Mouse (Mus musculus) forebrain, embryonic 13.5 days (tissue): ENCODE measurements around the gene Shisa6. TPM values are rescaled to one million over a fixed set of nuclear protein-coding genes. Genes with fewer than 3 reads are reported as not detected.
A peak's percentile ranks its signal among the peaks of the same experiment; 100 is the strongest.

Source experiments
- ATAC-seq: fragments of 200-750 bp; cut with Nextera tagmentation; 2 replicates; pipeline ENCODE4 v1.8.0; 2017
- H3K27ac ChIP-seq: fragments of 300-500 bp; sonication (generic); 2 replicates; pipeline ENCODE4 v1.5.1; 2015; ENCODE audit warnings: inconsistent platforms, mild to moderate bottlenecking, moderate library complexity
- H3K27me3 ChIP-seq: fragments of 300-500 bp; sonication (generic); 2 replicates; pipeline ENCODE4 v1.6.1; 2015; ENCODE audit warnings: mild to moderate bottlenecking, inconsistent platforms
- H3K36me3 ChIP-seq: fragments of 300-500 bp; sonication (generic); 2 replicates; pipeline ENCODE4 v1.6.1; 2015; ENCODE audit warnings: mild to moderate bottlenecking, inconsistent platforms; ENCODE audit not compliant: poor library complexity, severe bottlenecking
- H3K4me1 ChIP-seq: fragments of 300-500 bp; sonication (generic); 2 replicates; pipeline ENCODE4 v1.6.1; 2015; ENCODE audit warnings: inconsistent platforms
- H3K4me2 ChIP-seq: fragments of 300-500 bp; sonication (generic); 2 replicates; pipeline ENCODE4 v1.6.1; 2015; ENCODE audit warnings: inconsistent platforms, mild to moderate bottlenecking, moderate library complexity
- H3K4me3 ChIP-seq: fragments of 300-500 bp; sonication (generic); 2 replicates; pipeline ENCODE4 v1.5.1; 2015; ENCODE audit warnings: mild to moderate bottlenecking, inconsistent platforms
- H3K9ac ChIP-seq: fragments of 300-500 bp; sonication (generic); 2 replicates; pipeline ENCODE4 v1.6.1; 2015; ENCODE audit warnings: mild to moderate bottlenecking, inconsistent platforms
- H3K9me3 ChIP-seq: fragments of 300-500 bp; sonication (generic); replicated peaks from 2 replicates; pipeline ENCODE4 v1.6.1; 2016; ENCODE audit warnings: inconsistent platforms
- WGBS: fragments of 180-500 bp; shearing (Covaris S2); methylation state at CpG from one replicate; pipeline ENCODE4 v1.1.7; 2015; 5-methylcytosine and 5-hydroxymethylcytosine counted together
- polyA plus RNA-seq: library from polyadenylated mRNA; unstranded; fragments of >200 nt; fragmentation: Nextera tagmentation; extraction: Ambion mirVana; gene quantifications from 2 replicates; pipeline ENCODE4 v1.2.1, GENCODE M21; 2015

Shisa6 gene
- polyA plus RNA-seq, 1 experiment from 2014 or later: 1.7 TPM

GRCm38 (mm10) chr11:66304396-66304795 is 221.4 kb downstream of the Shisa6 start:
- peaks cover 3% of the 10 kb centered on the region; the same call in 1 of the 2 replicates for H3K4me1 ChIP-seq
- H3K4me2 ChIP-seq: no peak overlapping the region
- no peak overlapping the region for H3K4me3 ChIP-seq
- no peaks in the 10 kb centered on the region for H3K27me3 ChIP-seq
- WGBS: 71% methylated on average over 1 of the region's 1 CpGs
- H3K27ac ChIP-seq: no peak overlapping the region
- ATAC-seq: no peak
- H3K36me3 ChIP-seq: no peaks in the 10 kb centered on the region
- no peak overlapping the region for H3K9ac ChIP-seq
- H3K9me3 ChIP-seq: no peaks in the 10 kb centered on the region

- no peaks in the 10 kb centered on the region for H3K27me3 ChIP-seq
- H3K9me3 ChIP-seq: no peaks in the 10 kb centered on the region
- H3K36me3 ChIP-seq: no peaks in the 10 kb centered on the region
- no peak overlapping the region for H3K9ac ChIP-seq
- H3K4me1 ChIP-seq: peaks cover 20% of the 10 kb centered on the region
- peak overlapping the region; percentile 78 for H3K27ac ChIP-seq
- ATAC-seq: no peak
- WGBS: 100% methylated on average over 2 of the region's 2 CpGs
- H3K4me2 ChIP-seq: no peak overlapping the region
- H3K4me3 ChIP-seq: no peak overlapping the region
Observed at GRCm38 (mm10) chr11:66274707-66275081, 251.1 kb downstream of the Shisa6 start.

GRCm38 (mm10) chr11:66273904-66274706 is 251.7 kb downstream of the Shisa6 start:
- Histone ChIP-seq H3K9ac (no peak overlapping the region), H3K9me3 (no peaks in the 10 kb centered on the region), H3K36me3 (no peaks in the 10 kb centered on the region), H3K27ac (peak overlapping the region; percentile 78), H3K27me3 (no peaks in the 10 kb centered on the region), H3K4me1 (peaks cover 20% of the 10 kb centered on the region), H3K4me2 (no peak overlapping the region), H3K4me3 (no peak overlapping the region)
- ATAC-seq: peak; percentile 83
- WGBS: 41% methylated on average over 8 of the region's 8 CpGs

GRCm38 (mm10) chr11:66267029-66267428 is 258.7 kb downstream of the Shisa6 start:
- Histone ChIP-seq H3K27me3 (no peaks in the 10 kb centered on the region), H3K4me2 (no peak overlapping the region), H3K27ac (0 out of 2 replicates have a peak overlapping the region, but pooled peaks have one; percentile 22), H3K36me3 (no peaks in the 10 kb centered on the region), H3K9ac (no peak overlapping the region), H3K4me3 (no peak overlapping the region), H3K9me3 (no peaks in the 10 kb centered on the region), H3K4me1 (peaks cover 14% of the 10 kb centered on the region; the same call in 1 of the 2 replicates)
- WGBS: 2% methylated on average over 3 of the region's 3 CpGs
- peak; percentile 45; the same call in 1 of the 2 replicates for ATAC-seq

GRCm38 (mm10) chr11:66265336-66265990 is 260.3 kb downstream of the Shisa6 start:
- H3K9ac ChIP-seq: no peak overlapping the region
- ATAC-seq: no peak
- no peak overlapping the region for H3K4me2 ChIP-seq
- no peaks in the 10 kb centered on the region for H3K9me3 ChIP-seq
- no peak overlapping the region for H3K4me3 ChIP-seq
- H3K4me1 ChIP-seq: peaks cover 14% of the 10 kb centered on the region; the same call in 1 of the 2 replicates
- no peak overlapping the region for H3K27ac ChIP-seq
- WGBS: 69% methylated on average over 1 of the region's 1 CpGs
- no peaks in the 10 kb centered on the region for H3K36me3 ChIP-seq
- H3K27me3 ChIP-seq: no peaks in the 10 kb centered on the region

- peaks cover 5% of the 10 kb centered on the region; the same call in 1 of the 2 replicates for H3K4me1 ChIP-seq
- no peak overlapping the region for H3K4me3 ChIP-seq
- H3K27ac ChIP-seq: no peak overlapping the region
- ATAC-seq: no peak
- H3K9me3 ChIP-seq: no peaks in the 10 kb centered on the region
- no peak overlapping the region for H3K9ac ChIP-seq
- H3K27me3 ChIP-seq: no peaks in the 10 kb centered on the region
- 85% methylated on average over 2 of the region's 2 CpGs for WGBS
- no peak overlapping the region for H3K4me2 ChIP-seq
- no peaks in the 10 kb centered on the region for H3K36me3 ChIP-seq
Observed at GRCm38 (mm10) chr11:66260205-66260604, 265.6 kb downstream of the Shisa6 start.

- Histone ChIP-seq H3K9ac (no peak overlapping the region), H3K36me3 (no peaks in the 10 kb centered on the region), H3K27me3 (no peaks in the 10 kb centered on the region), H3K4me2 (no peak overlapping the region), H3K9me3 (no peaks in the 10 kb centered on the region), H3K27ac (no peak overlapping the region), H3K4me3 (no peak overlapping the region), H3K4me1 (no peaks in the 10 kb centered on the region)
- 27% methylated on average over 3 of the region's 3 CpGs for WGBS
- ATAC-seq: no peak
Observed at GRCm38 (mm10) chr11:66258851-66259250, 266.9 kb downstream of the Shisa6 start.

GRCm38 (mm10) chr11:66247115-66247514 is 278.6 kb downstream of the Shisa6 start:
- no peak overlapping the region for H3K9ac ChIP-seq
- no peak for ATAC-seq
- H3K36me3 ChIP-seq: no peaks in the 10 kb centered on the region
- H3K4me3 ChIP-seq: no peak overlapping the region
- no peak overlapping the region for H3K27ac ChIP-seq
- H3K4me2 ChIP-seq: no peak overlapping the region
- H3K27me3 ChIP-seq: no peaks in the 10 kb centered on the region
- no peaks in the 10 kb centered on the region for H3K9me3 ChIP-seq
- H3K4me1 ChIP-seq: no peaks in the 10 kb centered on the region
- 66% methylated on average over 5 of the region's 5 CpGs for WGBS

- Histone ChIP-seq H3K4me1 (peaks cover 6% of the 10 kb centered on the region), H3K9me3 (no peaks in the 10 kb centered on the region), H3K27me3 (no peaks in the 10 kb centered on the region), H3K27ac (no peak overlapping the region), H3K4me2 (no peak overlapping the region), H3K36me3 (no peaks in the 10 kb centered on the region), H3K9ac (no peak overlapping the region), H3K4me3 (no peak overlapping the region)
- no peak for ATAC-seq
- WGBS: 75% methylated on average over 2 of the region's 2 CpGs
Observed at GRCm38 (mm10) chr11:66236557-66236956, 289.2 kb downstream of the Shisa6 start.

GRCm38 (mm10) chr11:66232891-66233290 is 292.9 kb downstream of the Shisa6 start:
- H3K9ac ChIP-seq: no peak overlapping the region
- H3K36me3 ChIP-seq: no peaks in the 10 kb centered on the region
- H3K4me2 ChIP-seq: no peak overlapping the region
- WGBS: 26% methylated on average over 1 of the region's 1 CpGs
- H3K9me3 ChIP-seq: no peaks in the 10 kb centered on the region
- no peak for ATAC-seq
- peaks cover 6% of the 10 kb centered on the region for H3K4me1 ChIP-seq
- no peak overlapping the region for H3K27ac ChIP-seq
- H3K27me3 ChIP-seq: no peaks in the 10 kb centered on the region
- no peak overlapping the region for H3K4me3 ChIP-seq

- WGBS: 72% methylated on average over 1 of the region's 1 CpGs
- no peaks in the 10 kb centered on the region for H3K27me3 ChIP-seq
- H3K9me3 ChIP-seq: no peaks in the 10 kb centered on the region
- no peak overlapping the region for H3K4me2 ChIP-seq
- 0 out of 2 replicates have a peak, but pooled peaks cover 5% of the 10 kb centered on the region for H3K4me1 ChIP-seq
- H3K36me3 ChIP-seq: no peaks in the 10 kb centered on the region
- H3K27ac ChIP-seq: peak overlapping the region; percentile 4; the same call in 1 of the 2 replicates
- H3K9ac ChIP-seq: no peak overlapping the region
- ATAC-seq: peak; percentile 78
- no peak overlapping the region for H3K4me3 ChIP-seq
Observed at GRCm38 (mm10) chr11:66222133-66222532, 303.6 kb downstream of the Shisa6 start.

GRCm38 (mm10) chr11:66218469-66218868 is 307.3 kb downstream of the Shisa6 start:
- H3K4me2 ChIP-seq: no peak overlapping the region
- H3K9ac ChIP-seq: no peak overlapping the region
- no peak overlapping the region for H3K27ac ChIP-seq
- no peak overlapping the region for H3K4me3 ChIP-seq
- 89% methylated on average over 3 of the region's 3 CpGs for WGBS
- no peak for ATAC-seq
- H3K36me3 ChIP-seq: no peaks in the 10 kb centered on the region
- H3K4me1 ChIP-seq: 0 out of 2 replicates have a peak, but pooled peaks cover 5% of the 10 kb centered on the region
- H3K9me3 ChIP-seq: no peaks in the 10 kb centered on the region
- no peaks in the 10 kb centered on the region for H3K27me3 ChIP-seq
